Mouse (Mus musculus) kidney, postnatal 4 days (tissue): ENCODE results near the gene Memo1.
A peak's percentile ranks its signal among the peaks of the same experiment; 100 is the strongest.

Experiments used
- DNase-seq, 2 experiments: peaks; one replicate each; pipeline ENCODE4 v3.0.0; 2021; ENCODE audit warnings: mixed read lengths in 2 of 2

The Memo1 gene

GRCm38 (mm10) chr17:74293687-74294425 lies 1.5 kb downstream of the Memo1 start:
- peak in 1 of 2 experiments; percentile 42 for DNase-seq

- no peak for DNase-seq
Measured at GRCm38 (mm10) chr17:74291640-74292361, 3.5 kb downstream of the Memo1 start.

GRCm38 (mm10) chr17:74290869-74291268 lies 4.5 kb downstream of the Memo1 start:
- peak; percentile 22 to 27 for DNase-seq

- no peak for DNase-seq
Measured at GRCm38 (mm10) chr17:74290198-74290597, 5.1 kb downstream of the Memo1 start.

GRCm38 (mm10) chr17:74288626-74289025 lies 6.7 kb downstream of the Memo1 start:
- no peak for DNase-seq

GRCm38 (mm10) chr17:74286140-74286730 lies 9.1 kb downstream of the Memo1 start:
- no peak for DNase-seq

- no peak for DNase-seq
Measured at GRCm38 (mm10) chr17:74285730-74286129, 9.6 kb downstream of the Memo1 start.

GRCm38 (mm10) chr17:74284397-74285115 lies 10.8 kb downstream of the Memo1 start:
- no peak for DNase-seq

GRCm38 (mm10) chr17:74282024-74282423 lies 13.3 kb downstream of the Memo1 start:
- no peak for DNase-seq

- DNase-seq, result no peak
Measured at GRCm38 (mm10) chr17:74278966-74279869, 16.1 kb downstream of the Memo1 start.

- no peak for DNase-seq
Measured at GRCm38 (mm10) chr17:74274471-74274870, 20.9 kb downstream of the Memo1 start.

GRCm38 (mm10) chr17:74272683-74273205 lies 22.6 kb downstream of the Memo1 start:
- no peak for DNase-seq

- DNase-seq, result no peak
Measured at GRCm38 (mm10) chr17:74271541-74272268, 23.6 kb downstream of the Memo1 start.

GRCm38 (mm10) chr17:74270205-74270604 lies 25.1 kb downstream of the Memo1 start:
- no peak for DNase-seq

GRCm38 (mm10) chr17:74267415-74268180 lies 27.7 kb downstream of the Memo1 start:
- no peak for DNase-seq

- DNase-seq, result no peak
Measured at GRCm38 (mm10) chr17:74265636-74266035, 29.7 kb downstream of the Memo1 start.

- peak; percentile 39 to 47 for DNase-seq
Measured at GRCm38 (mm10) chr17:74265156-74265505, 30.2 kb downstream of the Memo1 start.

GRCm38 (mm10) chr17:74264333-74265155 lies 30.8 kb downstream of the Memo1 start:
- DNase-seq, result peak; percentile 18 to 33

GRCm38 (mm10) chr17:74262415-74262814 lies 32.9 kb downstream of the Memo1 start:
- no peak for DNase-seq
